Mouse (Mus musculus): ENCODE data around the gene Nfia.

GRCm38 (mm10) chr4:97819101-97819500 lies 46.6 kb downstream of the Nfia start:
- TF ChIP-seq CTCF (IDR thresholded peaks at IDR 0.05; ENCODE audit: low read depth) = no peak
- no peak for TF ChIP-seq EP300 (IDR thresholded peaks at IDR 0.05; ENCODE audit: low read depth)
